Mouse (Mus musculus): ENCODE results near the gene Tcte1. TPM values are rescaled to one million over a fixed set of nuclear protein-coding genes. Genes with fewer than 3 reads are reported as not detected.

The Tcte1 gene
- polyA plus RNA-seq, 1 experiment, result 0.04 TPM

DNA sequence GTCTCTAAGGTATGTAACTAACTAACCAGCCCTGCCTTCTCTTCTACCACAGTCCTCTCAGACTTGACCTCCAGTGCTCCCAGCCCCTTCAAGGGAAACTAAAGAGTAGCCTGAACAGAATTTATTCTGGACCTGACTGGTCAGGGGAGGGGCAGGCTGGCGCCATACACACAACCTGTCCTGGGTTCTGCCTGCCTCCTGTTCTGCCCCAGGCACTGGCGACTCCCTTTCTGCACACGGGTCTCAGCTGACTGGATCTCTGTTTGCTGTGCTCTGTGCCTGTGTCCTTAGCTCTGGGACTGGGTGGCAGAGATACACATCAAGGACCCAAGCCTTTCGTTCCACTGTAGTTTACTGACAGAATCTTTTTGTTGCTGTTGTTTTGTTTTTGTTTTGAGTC is 56.3 kb downstream of the Tcte1 start:
- DNase-seq (ENCODE audit: low read depth, low spot score), result no peak
- 62% methylated on average over 4 of the region's 4 CpGs for WGBS

DNA sequence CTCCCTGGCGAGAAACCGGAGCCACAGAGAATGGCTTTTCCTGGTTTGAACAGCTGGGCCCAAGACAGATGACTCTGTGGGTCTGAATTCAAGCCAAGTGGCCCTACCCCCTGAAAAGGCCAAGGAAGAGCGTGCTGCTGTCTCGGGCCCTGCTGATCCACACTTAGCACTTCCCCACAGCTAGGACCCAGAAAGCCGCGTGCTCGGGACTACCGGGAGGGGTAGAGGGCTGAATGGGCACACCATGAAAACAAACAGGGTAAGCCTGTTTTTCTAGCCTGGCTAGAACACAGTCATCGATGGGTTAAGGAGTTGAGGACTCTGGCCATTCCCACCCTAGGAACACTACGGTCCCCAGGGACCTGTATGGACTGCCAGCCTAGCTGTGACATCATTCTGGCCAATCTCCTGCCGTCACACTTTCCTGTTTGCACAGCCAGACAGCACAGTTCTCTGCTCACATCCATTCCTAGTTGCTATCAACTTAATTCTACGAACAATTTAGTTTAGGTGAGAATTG is 57.8 kb downstream of the Tcte1 start:
- no peak for DNase-seq (ENCODE audit: low read depth, low spot score)
- 7% methylated on average over 12 of the region's 12 CpGs for WGBS

DNA sequence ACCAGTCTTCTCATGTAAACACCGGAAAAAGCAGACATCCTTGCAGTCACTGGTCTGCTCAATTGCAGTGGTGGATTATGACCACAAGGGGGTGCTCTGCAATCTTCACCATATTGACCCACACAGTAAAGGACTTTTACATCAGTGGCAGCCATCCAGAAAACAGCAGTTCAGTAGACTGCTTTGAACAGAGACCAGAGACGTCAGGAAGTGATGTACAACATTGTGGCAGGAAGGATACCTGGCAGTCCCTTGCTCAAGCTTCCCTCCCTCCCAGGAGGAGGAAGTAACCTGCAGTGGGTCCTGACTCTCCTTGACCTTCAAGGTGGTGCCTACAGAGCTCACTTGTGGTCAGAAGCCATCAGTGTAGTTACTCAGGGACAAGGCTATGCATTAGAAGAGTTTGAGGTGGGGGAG is 58.3 kb downstream of the Tcte1 start:
- no peak for DNase-seq (ENCODE audit: low read depth, low spot score)

DNA sequence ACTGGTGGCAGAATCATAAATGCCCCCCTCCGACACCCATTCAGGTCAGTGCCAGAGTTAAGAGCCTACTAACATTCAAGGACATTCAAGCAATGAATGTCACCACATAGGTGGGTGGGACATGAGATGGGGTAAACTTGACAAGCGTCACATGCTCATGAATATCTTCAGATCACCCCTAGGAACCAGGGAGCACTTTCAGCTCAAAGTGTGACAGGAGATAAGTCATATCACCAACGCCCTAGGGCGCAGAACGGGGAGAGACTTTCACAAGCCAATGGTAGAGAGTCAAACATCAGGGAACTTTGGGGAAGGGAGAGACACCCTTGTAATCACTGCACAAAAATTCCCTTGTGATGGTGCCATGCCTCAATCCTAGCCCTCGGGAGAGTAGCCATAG is 59.0 kb downstream of the Tcte1 start:
- DNase-seq (ENCODE audit: low read depth, low spot score), result no peak
- 92% methylated on average over 6 of the region's 6 CpGs for WGBS

More for the DNA sequence above, 58.3 kb downstream of the Tcte1 start:
- WGBS, result 0% methylated on average over 2 of the region's 2 CpGs

DNA sequence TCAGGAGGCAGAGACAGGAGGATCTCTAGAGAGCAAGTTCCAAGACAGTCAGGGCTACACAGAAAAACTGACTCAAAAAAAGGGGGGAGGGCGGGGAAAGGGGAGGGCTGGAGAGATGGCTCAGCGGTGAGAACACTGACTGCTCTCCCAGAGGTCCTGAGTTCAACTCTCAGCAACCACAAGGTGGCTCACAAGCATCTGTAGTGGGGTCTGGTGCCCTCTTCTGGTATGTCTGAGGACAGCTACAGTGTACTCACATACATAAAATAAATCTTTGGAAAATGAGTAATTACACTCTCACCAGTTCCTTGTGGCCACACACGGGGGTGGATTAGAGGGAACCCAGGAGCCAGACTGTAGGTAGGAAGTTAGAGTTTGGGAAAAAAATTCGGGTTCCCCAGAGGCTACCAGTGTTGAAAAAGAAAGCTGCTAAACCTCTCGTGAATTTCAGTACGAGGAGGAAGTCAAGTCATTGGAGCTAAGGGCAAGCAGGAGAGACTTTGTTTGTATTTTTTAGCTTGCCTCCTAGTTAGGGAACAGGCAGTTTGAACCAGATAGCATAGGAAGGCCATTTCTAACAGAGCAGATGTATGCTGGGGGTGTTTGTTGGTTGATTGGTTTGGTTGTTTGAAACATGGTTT is 59.6 kb downstream of the Tcte1 start:
- 50% methylated on average over 6 of the region's 6 CpGs for WGBS
- no peak for DNase-seq (ENCODE audit: low read depth, low spot score)

DNA sequence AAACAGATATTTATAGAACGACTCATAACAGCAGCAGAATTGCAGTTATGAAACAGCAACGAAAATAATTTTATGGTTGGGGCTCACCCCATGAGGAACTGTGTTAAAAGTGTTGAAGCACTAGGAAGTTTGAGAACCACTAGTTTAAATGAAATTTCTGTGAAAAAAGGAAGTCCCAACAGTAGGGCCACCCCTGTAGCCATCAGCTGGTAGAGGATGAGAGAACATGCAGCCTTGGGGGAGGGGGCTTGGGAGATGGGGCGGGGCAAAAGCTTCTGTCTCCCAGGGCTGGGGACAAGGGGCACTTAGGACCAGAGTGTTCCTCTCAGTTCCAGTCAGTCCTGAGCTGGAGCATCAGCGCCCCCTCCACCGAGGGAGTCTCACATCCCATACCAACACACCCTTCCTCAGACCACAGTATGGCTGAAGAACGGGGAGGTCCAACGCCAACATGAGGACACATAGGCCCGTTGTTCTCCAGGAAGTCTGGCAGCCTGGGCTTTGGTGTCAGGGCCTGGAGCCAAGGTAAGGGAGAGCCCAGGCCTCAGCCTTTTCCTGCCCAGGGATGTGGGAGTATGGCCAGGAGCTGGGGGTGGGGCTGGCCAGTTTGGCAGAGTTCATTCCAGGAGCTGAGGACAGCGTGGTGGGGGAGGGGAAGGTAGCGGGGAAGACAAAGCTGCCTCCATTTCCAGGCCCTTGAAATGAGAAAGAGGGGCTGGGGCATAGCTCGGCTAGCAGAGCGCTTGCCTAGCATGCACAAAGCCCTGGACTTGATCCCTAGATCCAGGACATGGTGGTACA is 61.1 kb downstream of the Tcte1 start:
- WGBS, result 24% methylated on average over 12 of the region's 12 CpGs
- no peak for DNase-seq (ENCODE audit: low read depth, low spot score)

DNA sequence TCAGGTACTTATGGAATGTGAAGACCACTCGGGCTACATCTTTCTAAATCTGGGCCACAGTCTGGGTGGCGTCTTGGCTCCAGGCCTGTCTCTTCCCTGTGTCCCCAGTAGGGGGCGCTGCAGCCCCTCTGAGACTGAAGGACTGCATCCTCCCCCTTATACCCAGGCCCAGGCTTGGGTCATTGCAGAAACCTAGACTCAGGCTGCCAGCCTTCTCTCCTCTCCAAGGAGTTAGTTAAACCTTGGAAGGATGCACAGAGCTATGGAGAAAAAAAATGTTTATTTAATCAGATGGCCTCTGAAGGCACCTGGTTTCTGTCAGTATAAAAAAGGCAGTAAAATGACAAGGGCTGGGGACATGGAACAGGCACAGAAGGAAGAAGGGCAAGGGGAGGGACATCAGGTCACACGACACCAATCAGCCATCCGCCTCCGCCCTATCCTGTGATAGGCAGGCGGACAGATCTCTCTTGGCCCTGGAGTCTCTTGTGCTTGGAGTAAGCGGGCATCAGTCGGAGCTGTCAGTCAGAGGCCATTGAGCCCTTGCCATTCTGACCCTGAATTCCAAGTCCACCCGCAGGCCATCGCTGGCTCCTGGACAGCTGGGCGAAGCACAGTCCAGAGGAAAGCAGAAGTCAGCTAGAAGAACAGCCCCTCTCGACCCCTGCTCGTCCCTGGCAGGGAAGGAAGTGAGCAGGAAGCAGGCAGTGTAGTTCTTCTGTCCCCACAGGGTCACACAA is 61.9 kb downstream of the Tcte1 start:
- 41% methylated on average over 14 of the region's 14 CpGs for WGBS
- DNase-seq (ENCODE audit: low read depth, low spot score), result no peak

DNA sequence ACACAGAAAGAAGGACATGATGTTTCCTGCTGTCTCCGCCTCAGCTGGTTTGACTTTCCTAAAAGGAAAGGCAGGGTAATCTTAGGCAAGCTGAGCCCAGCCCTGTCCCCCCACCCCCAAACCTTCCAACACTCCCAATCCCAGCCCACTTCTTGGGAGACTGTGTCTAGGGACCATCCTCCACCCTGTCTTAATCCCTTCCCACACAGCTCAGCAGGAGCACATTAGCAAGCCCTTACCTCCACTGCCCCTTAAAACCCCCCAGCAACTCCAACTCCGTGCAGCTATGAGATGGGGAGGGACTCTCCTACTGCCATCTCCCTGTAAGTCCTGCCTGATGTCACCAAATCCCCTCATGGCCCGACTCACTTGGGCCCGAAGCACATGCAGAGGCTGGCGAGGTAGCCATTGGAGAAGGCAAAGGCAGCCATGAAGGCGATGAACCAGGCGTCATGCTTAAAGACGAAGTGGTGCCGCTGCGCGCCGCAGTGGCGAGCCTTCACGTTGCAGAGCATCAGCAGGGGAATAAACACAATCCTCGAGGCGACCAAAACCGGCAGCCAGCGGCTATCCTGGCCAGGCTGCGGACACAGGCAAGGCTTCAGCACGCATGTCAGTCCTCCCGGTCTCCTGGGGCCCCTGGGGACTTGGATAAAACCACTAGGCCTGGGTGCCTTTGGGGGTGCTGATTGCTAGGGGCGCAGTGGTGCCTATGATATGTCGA is 62.7 kb downstream of the Tcte1 start:
- DNase-seq (ENCODE audit: low read depth, low spot score), result no peak
- 84% methylated on average over 23 of the region's 23 CpGs for WGBS

DNA sequence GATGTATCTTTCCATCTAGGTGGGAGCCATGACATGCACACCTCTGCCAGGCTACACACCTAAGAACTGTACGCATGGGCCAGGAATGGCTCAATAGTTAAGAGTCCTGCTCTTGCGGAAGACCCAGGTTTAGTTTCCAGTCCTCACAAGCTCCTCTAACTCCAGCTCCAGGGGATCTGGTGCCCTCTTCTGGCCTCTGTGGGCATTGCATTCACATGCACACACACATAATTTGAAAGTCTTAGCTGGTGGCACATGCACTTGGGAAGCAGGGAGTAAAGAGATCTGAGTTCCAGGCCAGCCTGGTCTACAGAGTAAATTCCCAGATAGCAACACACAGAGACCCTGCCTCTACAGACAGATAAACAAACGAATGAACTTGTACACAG is 63.2 kb downstream of the Tcte1 start:
- no peak for DNase-seq (ENCODE audit: low read depth, low spot score)
- 97% methylated on average over 3 of the region's 3 CpGs for WGBS

DNA sequence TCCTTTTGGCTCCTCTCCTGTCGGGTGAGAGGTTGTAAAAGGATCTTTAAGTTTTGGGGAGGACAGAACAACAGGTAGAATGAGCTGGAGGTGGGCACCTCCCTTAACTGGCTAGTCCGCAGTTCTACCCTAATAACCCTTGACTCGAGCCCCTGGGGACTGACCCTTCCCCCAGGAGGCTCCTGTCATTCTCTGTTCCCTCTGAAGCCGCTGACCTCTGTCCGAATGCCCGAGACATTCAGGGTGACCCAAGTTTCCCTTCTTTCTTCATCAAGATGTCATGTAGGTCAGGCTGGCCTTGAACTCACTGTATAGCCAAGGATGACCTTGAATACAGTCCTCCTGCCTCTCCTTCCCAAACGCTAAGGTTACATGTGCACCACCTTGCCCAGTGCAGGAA is 65.1 kb downstream of the Tcte1 start:
- 89% methylated on average over 7 of the region's 7 CpGs for WGBS
- no peak for DNase-seq (ENCODE audit: low read depth, low spot score)

DNA sequence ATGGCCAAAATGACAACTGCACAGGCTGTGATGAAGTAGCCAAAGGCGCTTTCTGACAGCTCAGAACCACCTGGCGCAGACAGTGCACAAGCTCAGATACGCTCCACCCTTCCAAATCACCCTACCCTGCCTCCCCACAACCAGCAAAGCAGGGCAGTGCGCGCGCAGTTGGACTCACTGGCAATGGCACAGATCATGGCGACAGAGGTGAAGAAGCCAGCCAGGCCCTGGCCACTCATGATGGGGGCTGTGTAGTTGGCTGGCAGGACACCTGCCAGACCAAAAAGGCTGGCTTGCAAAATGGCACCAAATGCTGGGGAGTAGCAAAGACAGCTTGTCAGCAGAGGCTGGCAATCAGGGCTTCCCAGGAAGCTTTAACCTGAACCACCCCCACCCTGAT is 66.0 kb downstream of the Tcte1 start:
- DNase-seq (ENCODE audit: low read depth, low spot score), result no peak
- 97% methylated on average over 7 of the region's 7 CpGs for WGBS

DNA sequence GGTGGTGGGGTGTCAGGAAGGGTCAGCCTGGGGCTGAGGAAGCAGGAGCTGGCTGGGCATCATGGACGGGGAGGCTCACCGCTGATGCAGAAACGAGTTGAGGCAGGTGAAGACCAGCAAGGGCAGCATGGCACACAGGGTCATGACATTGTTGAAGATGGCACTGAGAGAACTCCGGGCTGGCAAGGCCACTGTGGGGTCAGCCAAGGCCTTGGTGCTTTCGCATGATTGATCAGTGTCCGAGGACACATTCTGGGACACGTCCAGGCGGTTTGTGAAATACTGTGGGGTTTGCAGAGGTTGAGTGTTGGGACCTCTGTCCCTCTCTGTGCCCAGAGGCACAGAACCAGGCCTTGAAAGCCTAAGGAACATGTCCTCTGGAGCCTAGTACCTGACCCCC is 66.6 kb downstream of the Tcte1 start:
- 95% methylated on average over 8 of the region's 8 CpGs for WGBS
- DNase-seq (ENCODE audit: low read depth, low spot score), result no peak

DNA sequence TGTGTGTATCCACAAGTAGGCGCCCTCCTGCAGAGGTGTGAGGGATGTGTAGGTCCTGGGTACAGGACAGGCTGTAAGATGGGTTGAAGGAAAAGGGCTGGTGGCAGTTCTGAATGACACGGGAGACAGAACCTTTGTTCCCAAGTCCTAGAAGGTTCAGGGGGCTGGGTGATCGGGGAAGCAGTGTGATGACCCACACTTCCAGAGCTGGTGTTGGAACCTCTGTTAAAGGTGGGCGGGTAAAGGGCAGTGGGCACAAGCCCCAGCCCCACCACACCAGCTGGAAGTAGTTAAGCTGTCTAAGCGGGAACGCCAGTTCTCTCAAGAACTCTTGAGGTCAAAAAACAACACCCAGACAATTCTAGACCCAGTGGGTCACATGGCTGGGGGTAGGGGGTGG is 67.2 kb downstream of the Tcte1 start:
- DNase-seq (ENCODE audit: low read depth, low spot score), result no peak
- 91% methylated on average over 6 of the region's 6 CpGs for WGBS

DNA sequence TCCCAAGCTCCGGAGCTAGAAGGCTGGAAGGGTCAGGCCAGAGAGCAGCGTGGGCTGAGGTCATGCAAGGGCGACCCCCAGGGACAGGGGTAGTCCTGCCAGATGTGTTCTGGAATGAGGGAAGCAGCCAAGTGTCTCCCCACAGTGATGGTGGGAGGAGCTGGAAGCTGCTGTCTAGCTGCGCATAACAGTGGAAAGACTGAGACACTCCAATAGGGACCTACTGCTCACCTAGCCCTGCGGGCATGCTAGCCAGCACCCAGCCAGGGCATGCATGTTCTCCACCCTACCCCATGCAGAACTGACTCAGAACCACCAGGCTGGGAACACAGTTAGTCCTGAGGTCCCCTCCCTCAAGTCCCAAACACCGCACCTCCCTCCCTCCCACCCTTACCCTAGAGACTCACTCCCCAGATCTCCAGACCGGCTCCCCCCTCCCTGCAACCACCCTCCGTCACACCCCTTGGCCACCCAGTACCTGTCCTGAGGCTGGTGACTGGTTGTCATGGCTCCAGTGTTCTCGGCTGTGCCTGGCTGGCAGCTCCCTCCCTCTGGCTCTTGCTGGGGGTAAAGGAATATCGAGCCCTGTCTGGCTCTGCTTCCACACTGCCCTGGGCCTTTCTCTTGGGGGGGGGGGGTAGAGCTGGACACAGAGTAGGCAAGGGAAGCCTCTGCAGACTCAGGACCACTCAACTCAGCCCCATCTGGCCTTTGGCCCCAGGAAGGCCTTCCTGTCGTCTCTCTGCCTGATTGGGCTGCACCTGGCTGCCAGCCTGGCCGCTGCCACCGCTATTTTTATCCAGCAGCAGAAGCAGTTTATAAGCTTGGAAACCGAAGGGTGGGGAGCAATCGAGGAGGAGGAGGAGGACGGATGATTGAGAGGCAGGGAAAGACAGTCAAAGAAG is 68.7 kb downstream of the Tcte1 start:
- WGBS, result 50% methylated on average over 16 of the region's 16 CpGs
- DNase-seq (ENCODE audit: low read depth, low spot score), result no peak

Other genes starting within 250 kb of the Tcte1 start
- 10.5 and 10.9 TPM in 2 replicates for gene Cdc5l, start 89.7 kb upstream of the Tcte1 start, polyA plus RNA-seq (2012; rRNA removed)
- gene Spats1, start 48.0 kb upstream of the Tcte1 start, polyA plus RNA-seq (2012; rRNA removed), result not detected in 2 replicates
- 9.8 and 12.6 TPM in 2 replicates for gene Aars2, start 16.6 kb upstream of the Tcte1 start, polyA plus RNA-seq (2012; rRNA removed)
- gene Tmem151b, start 26.2 kb downstream of the Tcte1 start, polyA plus RNA-seq (2012; rRNA removed), result 0.66 and 0.73 TPM in 2 replicates
- gene Nfkbie, start 32.3 kb downstream of the Tcte1 start, polyA plus RNA-seq (2012; rRNA removed), result 5.9 and 6.8 TPM in 2 replicates
- 78.2 and 107 TPM in 2 replicates for gene Slc35b2, start 40.4 kb downstream of the Tcte1 start, polyA plus RNA-seq (2012; rRNA removed)
- gene Hsp90ab1, start 49.8 kb downstream of the Tcte1 start, polyA plus RNA-seq (2012; rRNA removed), result 365 and 417 TPM in 2 replicates
- 52.9 and 56.9 TPM in 2 replicates for gene Slc29a1, start 76.2 kb downstream of the Tcte1 start, polyA plus RNA-seq (2012; rRNA removed)
- 0.63 and 2.0 TPM in 2 replicates for gene Mymx, start 78.7 kb downstream of the Tcte1 start, polyA plus RNA-seq (2012; rRNA removed)
- 0.05 and 0.15 TPM in 2 replicates for gene Capn11, start 135.9 kb downstream of the Tcte1 start, polyA plus RNA-seq (2012; rRNA removed)
- gene Mrpl14, start 162.9 kb downstream of the Tcte1 start, polyA plus RNA-seq (2012; rRNA removed), result 112 and 134 TPM in 2 replicates
- 44.7 and 62.4 TPM in 2 replicates for gene Tmem63b, start 163.5 kb downstream of the Tcte1 start, polyA plus RNA-seq (2012; rRNA removed)
- gene 1600014C23Rik, start 210.4 kb downstream of the Tcte1 start, polyA plus RNA-seq (2012; rRNA removed), result not detected in 2 replicates